Mouse (Mus musculus) bone marrow macrophage, adult 2 months (primary cell): Measurements from ENCODE around the gene Tbl1x.

Experiments used
- CTCF ChIP-seq: IDR thresholded peaks from 2 replicates; pipeline ENCODE4 v1.5.1; 2012; ENCODE audit warnings: low read depth, mild to moderate bottlenecking, low read length, moderate library complexity
- POLR2A ChIP-seq: IDR thresholded peaks from 2 replicates; pipeline ENCODE4 v1.6.1; 2012; ENCODE audit warnings: mild to moderate bottlenecking, low read depth, low read length, borderline replicate concordance

DNA sequence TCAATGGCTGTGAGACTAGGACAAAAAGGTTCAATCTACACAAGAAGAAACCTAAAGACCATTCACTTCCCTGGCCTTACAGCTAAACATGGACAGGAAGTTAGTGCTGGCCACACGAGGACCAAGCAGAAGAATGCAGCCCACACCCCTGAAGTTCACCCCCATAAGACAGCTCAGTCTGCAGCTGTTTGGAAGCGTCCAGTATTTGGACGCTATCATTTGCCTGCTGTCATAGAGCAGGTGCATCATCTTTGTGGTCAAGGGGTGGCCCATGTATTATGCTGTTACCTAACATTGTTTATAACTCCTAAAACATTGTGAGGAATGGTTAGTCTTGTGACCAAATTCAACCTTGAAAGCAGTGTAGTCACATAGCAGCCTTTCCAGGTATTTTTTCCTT is 151.2 kb downstream of the Tbl1x start:
- TF ChIP-seq CTCF (no peak), POLR2A (no peak)
